Comparison of ENCODE assay signal across 9 mouse cellular contexts in genomic region chr2:28423167-28423566, GRCm38 (mm10). TPM values are rescaled to one million over a fixed set of nuclear protein-coding genes. Genes with fewer than 3 reads are reported as not detected.
DNase-seq lines count a peak whose midpoint lies in the region; ATAC-seq and TF ChIP-seq lines count a peak whose summit lies in the region.
"Had no signal": no experiment of that assay in that cellular context is flagged by ENCODE, and none has a peak within 500 bp of the region (broad histone marks: within the 10 kb centered on the region; RNA-seq: fewer than 3 reads in every experiment).

No protein-coding gene starts in this region.

- DNase-seq in adrenal gland, adult 18-20 months (ENCODE audit: low spot score in 2 of 2): peak; percentile 46 to 53
- peak; percentile 61 for DNase-seq in forelimb bud, embryonic 11.5 days (ENCODE audit: low read depth, low spot score)
- no peak for DNase-seq in yolk sac, embryonic 10.5 days (ENCODE audit: low spot score)

- no peak overlapping the region for H3K4me2 ChIP-seq in intestine, postnatal 0 days (replicated peaks; ENCODE audit: low read depth)
- no peak overlapping the region for H3K4me2 ChIP-seq in intestine, embryonic 16.5 days (ENCODE audit: low read depth, low read length)
- H3K4me2 ChIP-seq: neural tube, embryonic 12.5 days had no signal

- no peak overlapping the region for H3K4me3 ChIP-seq in intestine, postnatal 0 days (ENCODE audit: low read depth, low read length)
- H3K4me3 ChIP-seq in intestine, embryonic 16.5 days (ENCODE audit: low read length): no peak overlapping the region
- no peak overlapping the region for H3K4me3 ChIP-seq in ES-Bruce4 (ENCODE audit: low read depth, low read length)
- H3K4me3 ChIP-seq: neural tube, embryonic 12.5 days had no signal

- no peaks in the 10 kb centered on the region for H3K27me3 ChIP-seq in intestine, postnatal 0 days (replicated peaks; ENCODE audit: control insufficient read depth, insufficient read depth, low read length)
- no peaks in the 10 kb centered on the region for H3K27me3 ChIP-seq in intestine, embryonic 16.5 days (replicated peaks; ENCODE audit: control insufficient read depth, insufficient read depth, low read length)
- H3K27me3 ChIP-seq in ES-Bruce4 (ENCODE audit: control insufficient read depth, insufficient read depth, low read length, poor library complexity, severe bottlenecking): no peaks in the 10 kb centered on the region
- H3K27me3 ChIP-seq: neural tube, embryonic 12.5 days had no signal

- no peaks in the 10 kb centered on the region for H3K9me3 ChIP-seq in intestine, postnatal 0 days (ENCODE audit: control insufficient read depth)
- no peaks in the 10 kb centered on the region for H3K9me3 ChIP-seq in intestine, embryonic 16.5 days (ENCODE audit: control insufficient read depth, low read length)
- H3K9me3 ChIP-seq in ES-Bruce4 (replicated peaks; ENCODE audit: control insufficient read depth, insufficient read depth, low read length, poor library complexity, severe bottlenecking): no peaks in the 10 kb centered on the region
- H3K9me3 ChIP-seq: neural tube, embryonic 12.5 days had no signal

- H3K9ac ChIP-seq in intestine, postnatal 0 days (ENCODE audit: low read depth, low read length): no peak overlapping the region
- no peak overlapping the region for H3K9ac ChIP-seq in intestine, embryonic 16.5 days (ENCODE audit: low read depth, low read length)
- H3K9ac ChIP-seq in ES-Bruce4 (ENCODE audit: low read depth, poor library complexity, severe bottlenecking): no peak overlapping the region
- H3K9ac ChIP-seq: neural tube, embryonic 12.5 days had no signal

- H3K36me3 ChIP-seq in intestine, postnatal 0 days (ENCODE audit: control insufficient read depth, insufficient read depth): no peaks in the 10 kb centered on the region
- no peaks in the 10 kb centered on the region for H3K36me3 ChIP-seq in intestine, embryonic 16.5 days (ENCODE audit: control insufficient read depth, insufficient read depth, low read length)
- no peaks in the 10 kb centered on the region for H3K36me3 ChIP-seq in ES-Bruce4 (ENCODE audit: control insufficient read depth, insufficient read depth, low read length, poor library complexity, severe bottlenecking)
- H3K36me3 ChIP-seq: neural tube, embryonic 12.5 days had no signal

- no peak for TF ChIP-seq POLR2A in ES-Bruce4 (IDR thresholded peaks at IDR 0.05; ENCODE audit: insufficient read depth, low read length)

- TF ChIP-seq EP300 in ES-Bruce4 (IDR thresholded peaks at IDR 0.05; ENCODE audit: insufficient read depth, low read depth, low read length): no peak

- H3K4me1 ChIP-seq in intestine, postnatal 0 days (replicated peaks; ENCODE audit: control insufficient read depth, insufficient read depth, low read length): no peaks in the 10 kb centered on the region
- H3K4me1 ChIP-seq in intestine, embryonic 16.5 days (ENCODE audit: control insufficient read depth, insufficient read depth, low read length): no peaks in the 10 kb centered on the region
- no peaks in the 10 kb centered on the region for H3K4me1 ChIP-seq in ES-Bruce4 (ENCODE audit: control insufficient read depth, insufficient read depth, low read length)
- H3K4me1 ChIP-seq: neural tube, embryonic 12.5 days had no signal

- peak; percentile 66 for TF ChIP-seq CTCF in intestine, postnatal 0 days (IDR thresholded peaks at IDR 0.05; ENCODE audit: low read depth)
- peak; percentile 50 for TF ChIP-seq CTCF in ES-Bruce4 (IDR thresholded peaks at IDR 0.05; ENCODE audit: low read depth, low read length)

- 38% methylated on average over 3 of the region's 3 CpGs for WGBS in intestine, postnatal 0 days
- WGBS in intestine, embryonic 16.5 days: 38% methylated on average over 3 of the region's 3 CpGs

- no peak overlapping the region for H3K27ac ChIP-seq in intestine, postnatal 0 days (ENCODE audit: low read depth, low read length)
- H3K27ac ChIP-seq in intestine, embryonic 16.5 days (ENCODE audit: low read length): no peak overlapping the region
- H3K27ac ChIP-seq in ES-Bruce4 (ENCODE audit: insufficient read depth, low read length): no peak overlapping the region
- H3K27ac ChIP-seq: neural tube, embryonic 12.5 days had no signal

- no peak for ATAC-seq in intestine, postnatal 0 days
- ATAC-seq in intestine, embryonic 16.5 days: no peak
- peak; percentile 52; the same call in 1 of the 2 replicates for ATAC-seq in megakaryocyte-erythroid progenitor cell, adult 5-6 weeks (replicated peaks; ENCODE audit: low FRiP score, low TSS enrichment, poor library complexity, severe bottlenecking)
- ATAC-seq in activated CD4-positive, CD25-positive, alpha-beta regulatory T cell, adult 4 months: no peak

RNA-seq across cellular contexts. Expression of gene Ppp1r26, which starts 23.4 kb away (rescaled TPM):
- 0.61 and 0.73 TPM in 2 replicates for polyA plus RNA-seq in intestine, postnatal 0 days (2015; fragmentation: Nextera tagmentation; extraction: Ambion mirVana)
- polyA plus RNA-seq in intestine, embryonic 16.5 days (2015; fragmentation: Nextera tagmentation; extraction: Ambion mirVana): 2.1 and 2.3 TPM in 2 replicates
- 4.0 and 4.1 TPM in 2 replicates for polyA plus RNA-seq in ES-Bruce4 (2011; ENCODE audit: insufficient read depth, insufficient read length, low read depth, missing spikeins)
- total RNA-seq in adrenal gland, adult 18-20 months (2021): 1 to 10 TPM; 4.5 to 5.1 TPM
- 0.39 and 0.74 TPM in 2 replicates for total RNA-seq in megakaryocyte-erythroid progenitor cell, adult 5-6 weeks (2014; fragmentation: Nextera tagmentation)
- total RNA-seq in megakaryocyte-erythroid progenitor cell, adult 5-6 weeks (2017): 1.1 and 1.5 TPM in 2 replicates
- under 1 TPM in 1 of 2 experiments, not detected in 1; 0.08 TPM for polyA plus RNA-seq in activated CD4-positive, CD25-positive, alpha-beta regulatory T cell, adult 4 months (2017; shearing (Covaris generic))

RNA-seq across cellular contexts. Expression of gene 1700007K13Rik, which starts 43.0 kb away (rescaled TPM):
- polyA plus RNA-seq in intestine, postnatal 0 days (2015; fragmentation: Nextera tagmentation; extraction: Ambion mirVana): not detected in 2 replicates
- 0.23 TPM in 1 of 2 replicates, not detected in the other for polyA plus RNA-seq in intestine, embryonic 16.5 days (2015; fragmentation: Nextera tagmentation; extraction: Ambion mirVana)
- 34.9 and 41.9 TPM in 2 replicates for polyA plus RNA-seq in ES-Bruce4 (2011; ENCODE audit: insufficient read depth, insufficient read length, low read depth, missing spikeins)
- 1 to 10 TPM; 1.4 to 2.8 TPM for total RNA-seq in adrenal gland, adult 18-20 months (2021)
- not detected in 2 replicates for total RNA-seq in megakaryocyte-erythroid progenitor cell, adult 5-6 weeks (2014; fragmentation: Nextera tagmentation)
- total RNA-seq in megakaryocyte-erythroid progenitor cell, adult 5-6 weeks (2017): not detected in 2 replicates
- polyA plus RNA-seq in activated CD4-positive, CD25-positive, alpha-beta regulatory T cell, adult 4 months (2017; shearing (Covaris generic)): under 1 TPM in 1 of 2 experiments, not detected in 1; 0.52 TPM

RNA-seq across cellular contexts. Expression of gene Mrps2, which starts 44.7 kb away (rescaled TPM):
- polyA plus RNA-seq in intestine, postnatal 0 days (2015; fragmentation: Nextera tagmentation; extraction: Ambion mirVana): 24.5 and 25.1 TPM in 2 replicates
- 61.1 and 66.9 TPM in 2 replicates for polyA plus RNA-seq in intestine, embryonic 16.5 days (2015; fragmentation: Nextera tagmentation; extraction: Ambion mirVana)
- 68.4 and 74.6 TPM in 2 replicates for polyA plus RNA-seq in ES-Bruce4 (2011; ENCODE audit: insufficient read depth, insufficient read length, low read depth, missing spikeins)
- 10 to 100 TPM; 54.4 to 63.2 TPM for total RNA-seq in adrenal gland, adult 18-20 months (2021)
- 48.2 and 49.4 TPM in 2 replicates for total RNA-seq in megakaryocyte-erythroid progenitor cell, adult 5-6 weeks (2014; fragmentation: Nextera tagmentation)
- total RNA-seq in megakaryocyte-erythroid progenitor cell, adult 5-6 weeks (2017): 35.3 and 37.8 TPM in 2 replicates
- polyA plus RNA-seq in activated CD4-positive, CD25-positive, alpha-beta regulatory T cell, adult 4 months (2017; shearing (Covaris generic)): 10 to 100 TPM; 15.7 to 17.2 TPM

Comparison
In these comparisons a context has a peak if more than half of its experiments do, and no peak if none do; other contexts are left out.
1. RNA of gene 1700007K13Rik, which starts 43.0 kb away (polyA plus RNA-seq): 34.9 to 41.9 TPM in ES-Bruce4; 0.52 TPM in activated CD4-positive, CD25-positive, alpha-beta regulatory T cell, adult 4 months, 0.23 TPM in intestine, embryonic 16.5 days and not detected in intestine, postnatal 0 days; every median in the first group is over 10 times any median in the second.